Mouse (Mus musculus) cerebellum, adult 2 months (tissue): ENCODE measurements around the gene Chd4. TPM values are rescaled to one million over a fixed set of nuclear protein-coding genes. Genes with fewer than 3 reads are reported as not detected.

Experiments
- DNase-seq, 2 experiments: peaks; one replicate each; pipeline ENCODE4 v3.0.0; 2021
- H3K27ac ChIP-seq: fragments of 200-500 bp; 2 replicates; pipeline ENCODE4 v1.5.1; 2012; ENCODE audit warnings: low read length, control low read depth, inconsistent platforms; ENCODE audit not compliant: insufficient read depth
- H3K27me3 ChIP-seq: fragments of 200-500 bp; 2 replicates; pipeline ENCODE4 v1.6.1; 2012; ENCODE audit warnings: inconsistent platforms, mild to moderate bottlenecking, low read length, moderate library complexity; ENCODE audit not compliant: control insufficient read depth, insufficient read depth
- H3K4me1 ChIP-seq: fragments of 200-500 bp; 2 replicates; pipeline ENCODE4 v1.6.1; 2011; ENCODE audit warnings: low read length; ENCODE audit not compliant: control insufficient read depth, insufficient read depth
- H3K4me3 ChIP-seq: fragments of 200-500 bp; replicated peaks from 2 replicates; pipeline ENCODE3; 2011; ENCODE audit warnings: mild to moderate bottlenecking, low read depth, low read length, control low read depth; ENCODE audit not compliant: insufficient read depth
- CTCF ChIP-seq: fragments of 200-500 bp; IDR thresholded peaks from 2 replicates; pipeline ENCODE4 v1.5.1; 2011; ENCODE audit warnings: low read depth, mild to moderate bottlenecking, control low read depth, low read length, moderate library complexity, borderline replicate concordance; ENCODE audit not compliant: insufficient read depth
- POLR2A ChIP-seq: fragments of 200-500 bp; IDR thresholded peaks from 2 replicates; pipeline ENCODE4 v1.6.1; 2011; ENCODE audit warnings: low read length, control low read depth, borderline replicate concordance; ENCODE audit not compliant: insufficient read depth
- WGBS: fragments of 180-500 bp; shearing (Covaris S2); methylation state at CpG from one replicate; pipeline ENCODE4 v1.1.7; 2018; 5-methylcytosine and 5-hydroxymethylcytosine counted together
- polyA plus RNA-seq: library from polyadenylated mRNA; depleted of rRNA; stranded (reverse); fragments of >200 nt; gene quantifications from 2 replicates; pipeline ENCODE4 v1.2.3, GENCODE M21; 2012

The Chd4 gene
- polyA plus RNA-seq, 1 experiment = 110 TPM

- Histone ChIP-seq H3K4me1 (peaks cover 13% of the 10 kb centered on the region; the same call in 1 of the 2 replicates), H3K27me3 (no peaks in the 10 kb centered on the region), H3K27ac (no peak within 1 kb of the TSS), H3K4me3 (no peak within 1 kb of the TSS)
- no peak for DNase-seq
- TF ChIP-seq POLR2A (no peak), CTCF (no peak)
- WGBS = 84% methylated on average over 8 of the region's 8 CpGs
Observed at GRCm38 (mm10) chr6:125067571-125067995, 28.2 kb upstream of the Chd4 start, which contains the start of gene Lpar5. Gene Lpar5 (plus strand): TSS chr6:125067920.

- TF ChIP-seq POLR2A (no peak), CTCF (no peak)
- Histone ChIP-seq H3K4me1 (peaks cover 13% of the 10 kb centered on the region; the same call in 1 of the 2 replicates), H3K27me3 (no peaks in the 10 kb centered on the region), H3K4me3 (no peak overlapping the region), H3K27ac (peak overlapping the region; percentile 77)
- 63% methylated on average over 18 of the region's 18 CpGs for WGBS
- no peak for DNase-seq
Observed at GRCm38 (mm10) chr6:125071170-125071895, 24.4 kb upstream of the Chd4 start.

DNA sequence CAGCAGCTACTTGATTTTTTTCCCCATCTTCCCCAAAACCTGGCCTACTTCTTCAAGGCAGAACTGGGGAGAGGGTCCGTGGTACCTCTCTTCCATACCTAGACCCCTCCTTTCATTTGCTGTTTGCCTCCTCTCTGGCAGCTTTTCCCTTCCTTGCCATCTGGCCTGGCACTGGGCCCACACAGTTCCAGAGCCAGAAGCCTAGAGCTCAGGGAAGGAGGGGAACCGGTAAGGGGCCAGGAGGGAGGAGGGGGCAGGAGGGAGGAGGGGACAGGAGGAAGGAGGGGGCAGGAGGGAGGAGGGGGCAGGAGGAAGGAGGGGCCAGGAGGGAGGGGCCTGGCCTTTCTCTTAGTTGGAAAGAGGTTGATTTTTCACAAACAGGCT, 23.9 kb upstream of the Chd4 start:
- DNase-seq = peak; percentile 90 to 92
- WGBS = 4% methylated on average over 2 of the region's 2 CpGs
- TF ChIP-seq CTCF (no peak), POLR2A (no peak)
- peaks cover 13% of the 10 kb centered on the region; the same call in 1 of the 2 replicates for H3K4me1 ChIP-seq
- no peaks in the 10 kb centered on the region for H3K27me3 ChIP-seq
- H3K4me3 ChIP-seq = no peak overlapping the region
- H3K27ac ChIP-seq = peak overlapping the region; percentile 77

- no peak for DNase-seq
- no peak for TF ChIP-seq CTCF
- no peak for TF ChIP-seq POLR2A
- no peak overlapping the region for H3K27ac ChIP-seq
- H3K4me1 ChIP-seq = peaks cover 13% of the 10 kb centered on the region; the same call in 1 of the 2 replicates
- 71% methylated on average over 8 of the region's 8 CpGs for WGBS
- no peak overlapping the region for H3K4me3 ChIP-seq
- no peaks in the 10 kb centered on the region for H3K27me3 ChIP-seq
Observed at GRCm38 (mm10) chr6:125073825-125074224, 22.0 kb upstream of the Chd4 start.

- H3K4me1 ChIP-seq = peaks cover 6% of the 10 kb centered on the region; the same call in 1 of the 2 replicates
- H3K27ac ChIP-seq = no peak overlapping the region
- no peak for DNase-seq
- H3K27me3 ChIP-seq = no peaks in the 10 kb centered on the region
- 10% methylated on average over 25 of the region's 25 CpGs for WGBS
- TF ChIP-seq POLR2A (no peak), CTCF (no peak)
- H3K4me3 ChIP-seq = peak overlapping the region; percentile 41
Observed at GRCm38 (mm10) chr6:125081394-125081793, 14.4 kb upstream of the Chd4 start.

GRCm38 (mm10) chr6:125081797-125082560, 13.8 kb upstream of the Chd4 start:
- Histone ChIP-seq H3K4me1 (peaks cover 6% of the 10 kb centered on the region; the same call in 1 of the 2 replicates), H3K27ac (no peak overlapping the region), H3K4me3 (peak overlapping the region; percentile 41), H3K27me3 (no peaks in the 10 kb centered on the region)
- DNase-seq = peak; percentile 79 to 86
- 13% methylated on average over 45 of the region's 45 CpGs for WGBS
- TF ChIP-seq POLR2A = peak; percentile 49; the same call in 1 of the 2 replicates
- peak; percentile 80 for TF ChIP-seq CTCF

- DNase-seq = no peak
- Histone ChIP-seq H3K27ac (no peak overlapping the region), H3K4me1 (peaks cover 6% of the 10 kb centered on the region; the same call in 1 of the 2 replicates), H3K4me3 (no peak overlapping the region), H3K27me3 (no peaks in the 10 kb centered on the region)
- TF ChIP-seq CTCF (no peak), POLR2A (no peak)
- WGBS = 90% methylated on average over 7 of the region's 7 CpGs
Observed at GRCm38 (mm10) chr6:125082801-125083386, 12.9 kb upstream of the Chd4 start.

DNA sequence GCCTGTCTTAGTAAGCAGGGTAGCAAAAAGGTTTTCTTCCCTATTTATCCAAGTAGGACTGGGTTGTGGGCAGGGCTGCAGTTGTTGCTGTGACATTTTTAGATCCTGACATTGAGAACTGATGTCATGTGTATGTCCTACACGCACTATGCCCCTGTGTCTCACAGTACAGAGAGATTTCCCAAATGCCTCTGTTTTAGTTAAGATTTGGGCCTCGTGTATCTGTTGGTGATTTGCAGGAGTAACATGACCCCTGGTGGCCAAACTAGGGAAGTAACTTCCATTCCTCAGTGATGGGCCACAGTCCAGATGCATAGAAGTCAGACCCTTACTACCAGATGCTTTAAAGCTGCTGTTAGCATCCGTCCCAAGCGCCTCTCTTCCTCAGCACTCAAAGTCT, 11.4 kb upstream of the Chd4 start:
- Histone ChIP-seq H3K27me3 (no peaks in the 10 kb centered on the region), H3K27ac (no peak overlapping the region), H3K4me3 (no peak overlapping the region), H3K4me1 (peaks cover 13% of the 10 kb centered on the region)
- WGBS = 4% methylated on average over 4 of the region's 4 CpGs
- TF ChIP-seq POLR2A (no peak), CTCF (peak; percentile 83)
- peak; percentile 70 for DNase-seq
